Comparison of ENCODE assay signal across 9 mouse cellular contexts in the genomic region with DNA sequence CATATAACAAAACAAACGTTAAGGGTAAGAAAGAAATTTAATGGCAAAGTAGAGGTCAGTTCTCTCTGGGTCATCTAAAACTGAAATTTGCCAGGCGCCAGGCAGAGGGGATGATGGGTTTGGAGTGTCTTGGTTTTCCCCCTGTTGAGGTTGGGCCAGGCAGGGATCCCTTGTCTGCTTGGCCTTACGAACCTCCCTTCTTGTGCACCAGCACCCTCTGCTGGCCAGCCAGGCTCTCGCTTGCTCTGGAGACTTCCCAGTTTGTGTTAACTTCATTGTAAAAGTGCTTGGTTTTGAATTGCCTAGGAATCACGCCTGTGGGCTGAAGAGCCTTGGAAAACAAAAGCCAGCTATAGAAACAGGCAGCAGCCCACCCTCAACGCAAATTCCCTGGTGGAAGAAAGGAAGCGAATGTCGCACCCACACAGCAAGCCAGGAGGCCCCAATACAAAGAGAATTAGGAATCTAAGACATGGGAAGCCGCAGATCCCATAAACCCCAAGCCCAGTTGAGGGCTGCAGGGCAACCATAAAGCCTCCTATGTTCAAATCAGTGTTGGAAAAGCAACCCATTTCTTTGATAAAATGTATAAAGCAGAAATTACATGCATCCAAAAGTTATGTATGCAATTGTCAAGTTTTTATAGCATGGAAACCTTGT. TPM values are rescaled to one million over a fixed set of nuclear protein-coding genes. Genes with fewer than 3 reads are reported as not detected.
DNase-seq lines count a peak whose midpoint lies in the region; ATAC-seq and TF ChIP-seq lines count a peak whose summit lies in the region.
"Had no signal": no experiment of that assay in that cellular context is flagged by ENCODE, and none has a peak within 500 bp of the region (broad histone marks: within the 10 kb centered on the region; RNA-seq: fewer than 3 reads in every experiment).

No protein-coding gene starts in this region.

- TF ChIP-seq CTCF in cerebellum, adult 2 months (IDR thresholded peaks at IDR 0.05; ENCODE audit: borderline replicate concordance, insufficient read depth, low read depth, low read length) = peak; percentile 84

- peak; percentile 91 for DNase-seq in NIH3T3 (ENCODE audit: low read depth)
- DNase-seq in cerebellum, adult 2 months = peak; percentile 67 to 75
- DNase-seq in forelimb bud, embryonic 11.5 days (ENCODE audit: low read depth, low spot score) = peak; percentile 84
- DNase-seq in layer of hippocampus, postnatal 25 days (ENCODE audit: extremely low spot score in 1 of 2, low spot score in 1 of 2) = peak; percentile 73 to 90
- DNase-seq in right cerebral cortex, adult 2 months (ENCODE audit: low spot score in 2 of 2) = peak; percentile 84 to 89
- peak; percentile 67 to 77 for DNase-seq in urinary bladder, postnatal 36 days (ENCODE audit: low spot score in 2 of 2)

- 16% methylated on average over 9 of the region's 9 CpGs for WGBS in cerebellum, adult 2 months
- WGBS in hindbrain, embryonic 13.5 days = 14% methylated on average over 9 of the region's 9 CpGs

- H3K9me3 ChIP-seq in hindbrain, embryonic 13.5 days = no peaks in the 10 kb centered on the region
- H3K9me3 ChIP-seq: liver, embryonic 15.5 days had no signal

- H3K9ac ChIP-seq in hindbrain, embryonic 13.5 days = no peak overlapping the region
- H3K9ac ChIP-seq: liver, embryonic 15.5 days had no signal

- H3K27ac ChIP-seq in cerebellum, adult 2 months (ENCODE audit: insufficient read depth, low read length) = no peak overlapping the region
- no peak overlapping the region for H3K27ac ChIP-seq in hindbrain, embryonic 13.5 days
- H3K27ac ChIP-seq: liver, embryonic 15.5 days had no signal

- H3K27me3 ChIP-seq in cerebellum, adult 2 months (ENCODE audit: control insufficient read depth, insufficient read depth, low read length) = no peaks in the 10 kb centered on the region
- H3K27me3 ChIP-seq in hindbrain, embryonic 13.5 days = no peaks in the 10 kb centered on the region
- H3K27me3 ChIP-seq: liver, embryonic 15.5 days had no signal

- no peaks in the 10 kb centered on the region for H3K36me3 ChIP-seq in hindbrain, embryonic 13.5 days
- H3K36me3 ChIP-seq: liver, embryonic 15.5 days had no signal

- no peak overlapping the region for H3K4me2 ChIP-seq in hindbrain, embryonic 13.5 days
- H3K4me2 ChIP-seq: liver, embryonic 15.5 days had no signal

- no peak overlapping the region for H3K4me3 ChIP-seq in cerebellum, adult 2 months (replicated peaks; ENCODE audit: insufficient read depth, low read depth, low read length)
- no peak overlapping the region for H3K4me3 ChIP-seq in hindbrain, embryonic 13.5 days
- H3K4me3 ChIP-seq: liver, embryonic 15.5 days had no signal

- TF ChIP-seq POLR2A in cerebellum, adult 2 months (IDR thresholded peaks at IDR 0.05; ENCODE audit: borderline replicate concordance, insufficient read depth, low read length) = no peak

- H3K4me1 ChIP-seq in cerebellum, adult 2 months (ENCODE audit: control insufficient read depth, insufficient read depth, low read length) = no peaks in the 10 kb centered on the region
- no peaks in the 10 kb centered on the region for H3K4me1 ChIP-seq in hindbrain, embryonic 13.5 days (replicated peaks)
- H3K4me1 ChIP-seq: liver, embryonic 15.5 days had no signal

- ATAC-seq in hindbrain, embryonic 13.5 days (ENCODE audit: low FRiP score) = peak; percentile 49; the same call in 1 of the 2 replicates
- peak; percentile 100 for ATAC-seq in megakaryocyte progenitor cell, adult 5-6 weeks (replicated peaks; ENCODE audit: poor library complexity)

RNA-seq across cellular contexts. Expression of gene Boll, which starts 20.0 kb away (rescaled TPM):
- not detected in 2 replicates for polyA plus RNA-seq in cerebellum, adult 2 months (2012; rRNA removed)
- polyA plus RNA-seq in hindbrain, embryonic 13.5 days (2015; fragmentation: Nextera tagmentation; extraction: Ambion mirVana) = 0.10 TPM in 1 of 2 replicates, not detected in the other
- total RNA-seq in layer of hippocampus, postnatal 25 days (2021) = under 1 TPM; 0.42 to 0.84 TPM
- 0.07 and 0.25 TPM in 2 replicates for total RNA-seq in megakaryocyte progenitor cell, adult 5-6 weeks (2015)
- total RNA-seq in megakaryocyte progenitor cell, adult 5-6 weeks (2017) = not detected in 2 replicates

RNA-seq across cellular contexts. Expression of gene Plcl1, which starts 22.5 kb away (rescaled TPM):
- polyA plus RNA-seq in cerebellum, adult 2 months (2012; rRNA removed) = 10.2 and 12.2 TPM in 2 replicates
- 4.2 and 4.5 TPM in 2 replicates for polyA plus RNA-seq in hindbrain, embryonic 13.5 days (2015; fragmentation: Nextera tagmentation; extraction: Ambion mirVana)
- total RNA-seq in layer of hippocampus, postnatal 25 days (2021) = 10 to 100 TPM; 25.6 to 27.2 TPM
- 0.12 and 0.42 TPM in 2 replicates for total RNA-seq in megakaryocyte progenitor cell, adult 5-6 weeks (2015)
- not detected in 2 replicates for total RNA-seq in megakaryocyte progenitor cell, adult 5-6 weeks (2017)

Comparison
In these comparisons a context has a peak if more than half of its experiments do, and no peak if none do; other contexts are left out.
1. RNA of gene Plcl1, which starts 22.5 kb away (total RNA-seq): 25.6 to 27.2 TPM in layer of hippocampus, postnatal 25 days; 0.12 to 0.42 TPM in megakaryocyte progenitor cell, adult 5-6 weeks; every median in the first group is over 10 times any median in the second.
2. Peak in every context shown above with its lines, with median percentiles within 50 percentile points of each other: DNase-seq.